In genomic region chr6:17727891-17728790, GRCm38 (mm10) we compare ENCODE assay signal across 23 mouse cellular contexts. TPM values are rescaled to one million over a fixed set of nuclear protein-coding genes. Genes with fewer than 3 reads are reported as not detected.
DNase-seq lines count a peak whose midpoint lies in the region; ATAC-seq and TF ChIP-seq lines count a peak whose summit lies in the region.
"Had no signal": no experiment of that assay in that cellular context is flagged by ENCODE, and none has a peak within 500 bp of the region (broad histone marks: within the 10 kb centered on the region; RNA-seq: fewer than 3 reads in every experiment).

No protein-coding gene starts in this region.

- H3K4me1 ChIP-seq in heart, embryonic 11.5 days (ENCODE audit: control insufficient read depth, insufficient read depth, low read length): peaks cover 7% of the 10 kb centered on the region; the same call in 1 of the 2 replicates
- peaks cover 17% of the 10 kb centered on the region; the same call in 1 of the 2 replicates for H3K4me1 ChIP-seq in limb, embryonic 13.5 days
- peaks cover 19% of the 10 kb centered on the region for H3K4me1 ChIP-seq in liver, postnatal 0 days (ENCODE audit: insufficient read depth)
- H3K4me1 ChIP-seq: embryonic facial prominence, embryonic 12.5 days; forebrain, embryonic 13.5 days; hindbrain, embryonic 13.5 days; midbrain, embryonic 15.5 days had no signal

- ATAC-seq in heart, embryonic 11.5 days (replicated peaks; ENCODE audit: insufficient number of reproducible peaks, low FRiP score, low TSS enrichment): no peak
- peak; percentile 54 for ATAC-seq in granulocyte monocyte progenitor cell, adult 5-6 weeks (replicated peaks; ENCODE audit: poor library complexity, severe bottlenecking)
- ATAC-seq in limb, embryonic 13.5 days (ENCODE audit: low FRiP score, low read depth): 0 out of 2 replicates have a peak, but pooled peaks have one; percentile 32
- peak; percentile 86 for ATAC-seq in liver, postnatal 0 days
- ATAC-seq: CD4-positive, CD25-positive, alpha-beta regulatory T cell, adult 4 months; forebrain, embryonic 13.5 days; midbrain, embryonic 15.5 days had no signal

- TF ChIP-seq CTCF in liver, postnatal 0 days (IDR thresholded peaks at IDR 0.05; ENCODE audit: low read depth): no peak

- H3K36me3 ChIP-seq in heart, embryonic 11.5 days (ENCODE audit: control insufficient read depth, insufficient read depth, low read length): no peaks in the 10 kb centered on the region
- H3K36me3 ChIP-seq in limb, embryonic 13.5 days: no peaks in the 10 kb centered on the region
- H3K36me3 ChIP-seq in liver, postnatal 0 days (replicated peaks; ENCODE audit: insufficient read depth, low read length): no peaks in the 10 kb centered on the region
- H3K36me3 ChIP-seq: embryonic facial prominence, embryonic 12.5 days; heart, embryonic 12.5 days; hindbrain, embryonic 13.5 days; lung, embryonic 15.5 days; midbrain, embryonic 15.5 days had no signal

- 77% methylated on average over 9 of the region's 9 CpGs for WGBS in heart, embryonic 11.5 days (ENCODE audit: insufficient replicate concordance)
- 75% methylated on average over 9 of the region's 9 CpGs for WGBS in limb, embryonic 13.5 days
- WGBS in liver, postnatal 0 days (ENCODE audit: insufficient replicate concordance): 60% methylated on average over 9 of the region's 9 CpGs

- no peak for TF ChIP-seq EP300 in liver, postnatal 0 days (IDR thresholded peaks at IDR 0.05; ENCODE audit: low read depth)

- no peak overlapping the region for H3K27ac ChIP-seq in heart, embryonic 11.5 days (ENCODE audit: low read depth, low read length)
- H3K27ac ChIP-seq in limb, embryonic 13.5 days: no peak overlapping the region
- H3K27ac ChIP-seq in liver, postnatal 0 days (ENCODE audit: low read depth): no peak overlapping the region
- H3K27ac ChIP-seq: embryonic facial prominence, embryonic 12.5 days; forebrain, embryonic 13.5 days; hindbrain, embryonic 13.5 days; layer of hippocampus, adult 2 months; lung, embryonic 15.5 days; midbrain, embryonic 15.5 days had no signal

- no peak overlapping the region for H3K9ac ChIP-seq in heart, embryonic 11.5 days (ENCODE audit: low read depth, low read length)
- no peak overlapping the region for H3K9ac ChIP-seq in limb, embryonic 13.5 days
- no peak overlapping the region for H3K9ac ChIP-seq in liver, postnatal 0 days (replicated peaks)
- H3K9ac ChIP-seq: embryonic facial prominence, embryonic 12.5 days; forebrain, embryonic 13.5 days; heart, embryonic 12.5 days; hindbrain, embryonic 13.5 days; lung, embryonic 15.5 days; midbrain, embryonic 15.5 days had no signal

- no peaks in the 10 kb centered on the region for H3K9me3 ChIP-seq in heart, embryonic 11.5 days (replicated peaks; ENCODE audit: control insufficient read depth, low read length)
- H3K9me3 ChIP-seq in limb, embryonic 13.5 days: no peaks in the 10 kb centered on the region
- H3K9me3 ChIP-seq in liver, postnatal 0 days (ENCODE audit: low read length): no peaks in the 10 kb centered on the region
- H3K9me3 ChIP-seq: embryonic facial prominence, embryonic 12.5 days; forebrain, embryonic 13.5 days; heart, embryonic 12.5 days; hindbrain, embryonic 13.5 days; lung, embryonic 15.5 days; midbrain, embryonic 15.5 days had no signal

- no peak overlapping the region for H3K4me2 ChIP-seq in heart, embryonic 11.5 days
- no peak overlapping the region for H3K4me2 ChIP-seq in limb, embryonic 13.5 days (replicated peaks)
- H3K4me2 ChIP-seq in liver, postnatal 0 days (ENCODE audit: low read depth, low read length): no peak overlapping the region
- H3K4me2 ChIP-seq: embryonic facial prominence, embryonic 12.5 days; forebrain, embryonic 13.5 days; heart, embryonic 12.5 days; hindbrain, embryonic 13.5 days; lung, embryonic 15.5 days; midbrain, embryonic 15.5 days had no signal

- no peaks in the 10 kb centered on the region for H3K27me3 ChIP-seq in heart, embryonic 11.5 days (ENCODE audit: control insufficient read depth, insufficient read depth, low read length)
- H3K27me3 ChIP-seq in limb, embryonic 13.5 days: no peaks in the 10 kb centered on the region
- no peaks in the 10 kb centered on the region for H3K27me3 ChIP-seq in liver, postnatal 0 days (ENCODE audit: insufficient read depth, low read length)
- H3K27me3 ChIP-seq: embryonic facial prominence, embryonic 12.5 days; forebrain, embryonic 13.5 days; heart, embryonic 12.5 days; hindbrain, embryonic 13.5 days; lung, embryonic 15.5 days; midbrain, embryonic 15.5 days had no signal

- no peak overlapping the region for H3K4me3 ChIP-seq in heart, embryonic 11.5 days (ENCODE audit: low read depth, low read length)
- H3K4me3 ChIP-seq in limb, embryonic 13.5 days: no peak overlapping the region
- H3K4me3 ChIP-seq in liver, postnatal 0 days (ENCODE audit: low read depth, low read length): no peak overlapping the region
- H3K4me3 ChIP-seq: embryonic facial prominence, embryonic 12.5 days; erythroblast, embryonic 14.5 days; forebrain, embryonic 13.5 days; heart, embryonic 12.5 days; hindbrain, embryonic 13.5 days; layer of hippocampus, adult 2 months; lung, embryonic 15.5 days; midbrain, embryonic 15.5 days; myocyte had no signal

- peak; percentile 57 for DNase-seq in heart, adult 11 months
- DNase-seq in liver, postnatal 0 days: no peak
- DNase-seq in gastrocnemius, postnatal 10 days: no peak
- no peak for DNase-seq in embryo, embryonic 10.5 days (ENCODE audit: low spot score)
- no peak for DNase-seq in thymus, postnatal 14 days
- DNase-seq: cerebellum, adult 2 months; heart, postnatal 14 days; kidney, postnatal 10 days; spleen, adult 18-20 months; thymus, postnatal 4 days had no signal

RNA-seq across cellular contexts. Expression of gene St7, which starts 35.4 kb away (rescaled TPM):
- polyA plus RNA-seq in heart, embryonic 11.5 days (2014; fragmentation: Nextera tagmentation; extraction: Ambion mirVana): 26.9 and 31.6 TPM in 2 replicates
- 30.0 and 31.2 TPM in 2 replicates for total RNA-seq in granulocyte monocyte progenitor cell, adult 5-6 weeks (2014; fragmentation: Nextera tagmentation)
- 42.6 and 45.5 TPM in 2 replicates for total RNA-seq in granulocyte monocyte progenitor cell, adult 5-6 weeks (2017)
- 28.3 and 29.3 TPM in 2 replicates for polyA plus RNA-seq in limb, embryonic 13.5 days (2015; fragmentation: Nextera tagmentation; extraction: Ambion mirVana)
- polyA plus RNA-seq in liver, postnatal 0 days (2015; fragmentation: Nextera tagmentation; extraction: Ambion mirVana): 11.0 and 11.9 TPM in 2 replicates
- 10 to 100 TPM; 15.2 to 15.4 TPM for total RNA-seq in gastrocnemius, postnatal 10 days (2021)
